Mouse (Mus musculus): ENCODE results near the gene Wipi1. TPM values are rescaled to one million over a fixed set of nuclear protein-coding genes. Genes with fewer than 3 reads are reported as not detected.
"Not testable (repeated sequence)": the region's sequence is repeated elsewhere in the genome, so short reads cannot be mapped to it uniquely, and the experiment has no call there.

Gene Wipi1
- polyA plus RNA-seq, 1 experiment from 2014 or later = 37.5 TPM

GRCm38 (mm10) chr11:109641498-109642222 is 29.9 kb upstream of the Wipi1 start:
- Histone ChIP-seq H3K9ac (no peak overlapping the region), H3K4me3 (replicated peaks) (no peak overlapping the region), H3K27ac (no peak overlapping the region), H3K9me3 (no peaks in the 10 kb centered on the region), H3K4me2 (no peak overlapping the region), H3K4me1 (no peaks in the 10 kb centered on the region), H3K27me3 (replicated peaks) (no peaks in the 10 kb centered on the region), H3K36me3 (no peaks in the 10 kb centered on the region)
- ATAC-seq (ENCODE audit: insufficient read depth, low FRiP score, low read depth) = no peak
- 69% methylated on average over 5 of the region's 5 CpGs for WGBS

GRCm38 (mm10) chr11:109635871-109636395 is 24.2 kb upstream of the Wipi1 start:
- H3K27ac ChIP-seq = no peak overlapping the region
- no peak overlapping the region for H3K9ac ChIP-seq
- no peak overlapping the region for H3K4me3 ChIP-seq (replicated peaks)
- ATAC-seq (ENCODE audit: insufficient read depth, low FRiP score, low read depth) = 0 out of 2 replicates have a peak, but pooled peaks have one; percentile 31
- no peaks in the 10 kb centered on the region for H3K36me3 ChIP-seq
- H3K9me3 ChIP-seq = no peaks in the 10 kb centered on the region
- no peak overlapping the region for H3K4me2 ChIP-seq
- no peaks in the 10 kb centered on the region for H3K4me1 ChIP-seq
- H3K27me3 ChIP-seq (replicated peaks) = no peaks in the 10 kb centered on the region
- 46% methylated on average over 6 of the region's 6 CpGs for WGBS

- no peaks in the 10 kb centered on the region for H3K36me3 ChIP-seq
- H3K27me3 ChIP-seq (replicated peaks) = no peaks in the 10 kb centered on the region
- H3K4me3 ChIP-seq (replicated peaks) = no peak overlapping the region
- H3K27ac ChIP-seq = no peak overlapping the region
- no peak overlapping the region for H3K4me2 ChIP-seq
- H3K9ac ChIP-seq = no peak overlapping the region
- no peaks in the 10 kb centered on the region for H3K4me1 ChIP-seq
- no peak for ATAC-seq (ENCODE audit: insufficient read depth, low FRiP score, low read depth)
- no peaks in the 10 kb centered on the region for H3K9me3 ChIP-seq
- WGBS = 66% methylated on average over 9 of the region's 9 CpGs
Observed at GRCm38 (mm10) chr11:109634928-109635327, 23.2 kb upstream of the Wipi1 start.

GRCm38 (mm10) chr11:109629021-109629521 is 17.3 kb upstream of the Wipi1 start:
- 53% methylated on average over 10 of the region's 10 CpGs for WGBS
- H3K27me3 ChIP-seq (replicated peaks) = no peaks in the 10 kb centered on the region
- no peak overlapping the region for H3K27ac ChIP-seq
- no peak overlapping the region for H3K4me2 ChIP-seq
- H3K9me3 ChIP-seq = no peaks in the 10 kb centered on the region
- H3K36me3 ChIP-seq = no peaks in the 10 kb centered on the region
- no peak overlapping the region for H3K9ac ChIP-seq
- no peak overlapping the region for H3K4me3 ChIP-seq (replicated peaks)
- no peak for ATAC-seq (ENCODE audit: insufficient read depth, low FRiP score, low read depth)
- no peaks in the 10 kb centered on the region for H3K4me1 ChIP-seq

- H3K4me2 ChIP-seq = no peak overlapping the region
- no peak overlapping the region for H3K27ac ChIP-seq
- H3K9me3 ChIP-seq = no peaks in the 10 kb centered on the region
- no peak for ATAC-seq (ENCODE audit: insufficient read depth, low FRiP score, low read depth)
- no peaks in the 10 kb centered on the region for H3K36me3 ChIP-seq
- H3K27me3 ChIP-seq (replicated peaks) = no peaks in the 10 kb centered on the region
- WGBS = 81% methylated on average over 3 of the region's 3 CpGs
- no peak overlapping the region for H3K9ac ChIP-seq
- H3K4me1 ChIP-seq = no peaks in the 10 kb centered on the region
- no peak overlapping the region for H3K4me3 ChIP-seq (replicated peaks)
Observed at GRCm38 (mm10) chr11:109628099-109628498, 16.3 kb upstream of the Wipi1 start.

- H3K4me3 ChIP-seq (replicated peaks) = no peak overlapping the region
- no peak overlapping the region for H3K9ac ChIP-seq
- no peak for ATAC-seq (ENCODE audit: insufficient read depth, low FRiP score, low read depth)
- no peak overlapping the region for H3K27ac ChIP-seq
- 86% methylated on average over 4 of the region's 4 CpGs for WGBS
- H3K9me3 ChIP-seq = no peaks in the 10 kb centered on the region
- H3K36me3 ChIP-seq = no peaks in the 10 kb centered on the region
- 0 out of 2 replicates have a peak, but pooled peaks cover 2% of the 10 kb centered on the region for H3K4me1 ChIP-seq
- H3K4me2 ChIP-seq = no peak overlapping the region
- H3K27me3 ChIP-seq (replicated peaks) = no peaks in the 10 kb centered on the region
Observed at GRCm38 (mm10) chr11:109627648-109628047, 15.9 kb upstream of the Wipi1 start.

- no peak overlapping the region for H3K9ac ChIP-seq
- WGBS = 78% methylated on average over 7 of the region's 7 CpGs
- H3K4me2 ChIP-seq = no peak overlapping the region
Observed at GRCm38 (mm10) chr11:109623238-109623637, 11.5 kb upstream of the Wipi1 start.

GRCm38 (mm10) chr11:109622518-109623037 is 10.8 kb upstream of the Wipi1 start:
- Histone ChIP-seq H3K4me2 (peak overlapping the region; percentile 49), H3K27me3 (replicated peaks) (no peaks in the 10 kb centered on the region), H3K9ac (no peak overlapping the region), H3K27ac (no peak overlapping the region; the same call in 1 of the 2 replicates), H3K4me3 (replicated peaks) (peak overlapping the region; percentile 11; the same call in 1 of the 2 replicates), H3K9me3 (no peaks in the 10 kb centered on the region), H3K4me1 (0 out of 2 replicates have a peak, but pooled peaks cover 5% of the 10 kb centered on the region), H3K36me3 (no peaks in the 10 kb centered on the region)
- ATAC-seq (ENCODE audit: insufficient read depth, low FRiP score, low read depth) = 0 out of 2 replicates have a peak, but pooled peaks have one; percentile 41
- WGBS = 8% methylated on average over 15 of the region's 15 CpGs

More at GRCm38 (mm10) chr11:109623238-109623637, 11.5 kb upstream of the Wipi1 start:
- Histone ChIP-seq H3K36me3 (no peaks in the 10 kb centered on the region), H3K27ac (no peak overlapping the region), H3K27me3 (replicated peaks) (no peaks in the 10 kb centered on the region), H3K9me3 (no peaks in the 10 kb centered on the region), H3K4me1 (0 out of 2 replicates have a peak, but pooled peaks cover 5% of the 10 kb centered on the region), H3K4me3 (replicated peaks) (no peak overlapping the region)
- no peak for ATAC-seq (ENCODE audit: insufficient read depth, low FRiP score, low read depth)

- no peak overlapping the region for H3K9ac ChIP-seq
- no peak overlapping the region for H3K4me2 ChIP-seq
- H3K27ac ChIP-seq = no peak overlapping the region
- no peaks in the 10 kb centered on the region for H3K27me3 ChIP-seq (replicated peaks)
- H3K9me3 ChIP-seq = no peaks in the 10 kb centered on the region
- no peaks in the 10 kb centered on the region for H3K36me3 ChIP-seq
- ATAC-seq (ENCODE audit: insufficient read depth, low FRiP score, low read depth) = no peak
- 0 out of 2 replicates have a peak, but pooled peaks cover 5% of the 10 kb centered on the region for H3K4me1 ChIP-seq
- WGBS = 20% methylated on average over 2 of the region's 2 CpGs
- H3K4me3 ChIP-seq (replicated peaks) = no peak overlapping the region
Observed at GRCm38 (mm10) chr11:109621183-109621582, 9.4 kb upstream of the Wipi1 start.

- H3K36me3 ChIP-seq = no peaks in the 10 kb centered on the region
- H3K4me3 ChIP-seq (replicated peaks) = no peak overlapping the region
- no peak for ATAC-seq (ENCODE audit: insufficient read depth, low FRiP score, low read depth)
- H3K4me2 ChIP-seq = no peak overlapping the region
- no peak overlapping the region for H3K9ac ChIP-seq
- H3K27ac ChIP-seq = no peak overlapping the region
- H3K27me3 ChIP-seq (replicated peaks) = no peaks in the 10 kb centered on the region
- 71% methylated on average over 6 of the region's 6 CpGs for WGBS
- H3K9me3 ChIP-seq = no peaks in the 10 kb centered on the region
- H3K4me1 ChIP-seq = 0 out of 2 replicates have a peak, but pooled peaks cover 5% of the 10 kb centered on the region
Observed at GRCm38 (mm10) chr11:109620356-109620755, 8.6 kb upstream of the Wipi1 start.

GRCm38 (mm10) chr11:109619055-109619454 is 7.3 kb upstream of the Wipi1 start:
- WGBS = 38% methylated on average over 8 of the region's 8 CpGs
- not testable (repeated sequence) for H3K9ac ChIP-seq; H3K27ac ChIP-seq; H3K9me3 ChIP-seq; H3K36me3 ChIP-seq; H3K4me2 ChIP-seq; ATAC-seq (ENCODE audit: insufficient read depth, low FRiP score, low read depth); H3K27me3 ChIP-seq (replicated peaks); H3K4me3 ChIP-seq (replicated peaks); H3K4me1 ChIP-seq

- no peaks in the 10 kb centered on the region for H3K4me1 ChIP-seq
- H3K9ac ChIP-seq = no peak overlapping the region
- no peaks in the 10 kb centered on the region for H3K27me3 ChIP-seq (replicated peaks)
- WGBS = 44% methylated on average over 4 of the region's 4 CpGs
- H3K27ac ChIP-seq = 0 out of 2 replicates have a peak overlapping the region, but pooled peaks have one; percentile 1
- H3K36me3 ChIP-seq = no peaks in the 10 kb centered on the region
- H3K4me2 ChIP-seq = no peak overlapping the region
- no peak overlapping the region for H3K4me3 ChIP-seq (replicated peaks)
- H3K9me3 ChIP-seq = no peaks in the 10 kb centered on the region
- no peak for ATAC-seq (ENCODE audit: insufficient read depth, low FRiP score, low read depth)
Observed at GRCm38 (mm10) chr11:109616766-109617165, 5.0 kb upstream of the Wipi1 start.
